8 mouse cellular contexts compared by ENCODE assay signal in genomic region chr9:60194905-60195304, GRCm38 (mm10).
"Had no signal": no experiment of that assay in that cellular context is flagged by ENCODE, and none has a peak within 500 bp of the region (broad histone marks: within the 10 kb centered on the region; RNA-seq: fewer than 3 reads in every experiment).

No protein-coding gene starts in this region.

- H3K9ac ChIP-seq: liver, embryonic 15.5 days had no signal

- H3K27me3 ChIP-seq: liver, embryonic 15.5 days had no signal

- H3K4me1 ChIP-seq: liver, embryonic 15.5 days had no signal

- H3K4me3 ChIP-seq: left cerebral cortex, adult 2 months; limb, embryonic 10.5 days; liver, embryonic 15.5 days; myocyte had no signal

- H3K36me3 ChIP-seq: limb, embryonic 10.5 days; liver, embryonic 15.5 days had no signal

- H3K4me2 ChIP-seq: liver, embryonic 11.5 days; liver, embryonic 15.5 days had no signal

- DNase-seq: midbrain, embryonic 14.5 days; thymus, postnatal 36 days had no signal

- H3K9me3 ChIP-seq: limb, embryonic 10.5 days; liver, embryonic 15.5 days had no signal

- H3K27ac ChIP-seq: left cerebral cortex, adult 2 months; liver, embryonic 15.5 days had no signal

- ATAC-seq: intestine, postnatal 0 days had no signal
